Mouse (Mus musculus) testis, adult 2 months (tissue): ENCODE results near the gene Vash1.

ENCODE experiments used
- CTCF ChIP-seq: fragments of 200-500 bp; IDR thresholded peaks from 2 replicates; pipeline ENCODE4 v1.5.1; 2012; ENCODE audit warnings: low read depth, mild to moderate bottlenecking, inconsistent platforms, low read length, moderate library complexity; ENCODE audit not compliant: control insufficient read depth, insufficient read depth, insufficient replicate concordance
- POLR2A ChIP-seq: fragments of 200-500 bp; IDR thresholded peaks from 2 replicates; pipeline ENCODE4 v1.6.1; 2012; ENCODE audit warnings: low read depth, mild to moderate bottlenecking, inconsistent platforms, low read length, moderate library complexity; ENCODE audit not compliant: control insufficient read depth

DNA sequence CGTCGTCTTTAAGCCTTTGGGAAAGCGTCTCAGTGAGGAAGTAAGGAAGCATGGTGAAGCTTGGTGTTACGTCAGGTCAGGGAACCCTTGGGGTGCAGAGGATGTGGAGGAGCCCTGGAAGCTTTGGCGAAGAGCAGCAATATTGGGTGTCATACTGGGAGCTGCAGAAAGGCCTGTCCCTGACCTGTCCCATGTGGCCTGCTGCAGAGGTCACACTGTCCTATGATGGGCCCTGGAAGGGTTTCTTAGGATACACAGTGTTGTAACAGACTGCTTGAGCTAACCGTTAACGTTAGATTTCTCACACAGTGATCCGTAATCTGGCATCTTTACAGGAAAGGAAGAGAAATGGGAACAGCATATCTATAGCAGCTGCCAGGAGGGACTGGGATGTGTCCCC lies 3.7 kb downstream of the Vash1 start:
- no peak for TF ChIP-seq CTCF
- no peak for TF ChIP-seq POLR2A
